Mouse (Mus musculus) inflammation-experienced regulatory T-cells, adult 6 months (primary cell): Measurements from ENCODE around the gene Ifi202b. TPM values are rescaled to one million over a fixed set of nuclear protein-coding genes. Genes with fewer than 3 reads are reported as not detected.

ENCODE experiments used
- polyA plus RNA-seq, 3 experiments: library from polyadenylated mRNA; unstranded; fragments of 100-300 nt; shearing (Covaris generic); gene quantifications; one replicate each; pipeline ENCODE4 v1.2.1; 2017

Ifi202b gene
- polyA plus RNA-seq, 3 experiments from 2014 or later, result not detected

Other genes starting within 250 kb of the Ifi202b start
- gene Ifi207, start 241.0 kb downstream of the Ifi202b start, polyA plus RNA-seq, result under 1 TPM in 2 of 3 experiments, not detected in 1; 0.16 to 0.50 TPM
- gene Ifi204, start 215.8 kb downstream of the Ifi202b start, polyA plus RNA-seq, result 1 to 10 TPM in 1 of 3 experiments, under 1 TPM in 2; 0.38 to 3.6 (median 0.42) TPM
- 1 to 10 TPM; 1.1 to 7.2 (median 2.0) TPM for gene Ifi211, start 69.7 kb downstream of the Ifi202b start, polyA plus RNA-seq
- 100 to 1,000 TPM; 399 to 475 (median 464) TPM for gene Mndal, start 40.3 kb downstream of the Ifi202b start, polyA plus RNA-seq
- gene Ifi203, start 40.1 kb downstream of the Ifi202b start, polyA plus RNA-seq, result 100 to 1,000 TPM; 241 to 353 (median 324) TPM
- under 1 TPM in 2 of 3 experiments, not detected in 1; 0.09 to 0.94 TPM for gene Ifi205, start 49.1 kb upstream of the Ifi202b start, polyA plus RNA-seq
- not detected for gene Olfr433, start 58.0 kb upstream of the Ifi202b start, polyA plus RNA-seq
- not detected for gene Olfr432, start 66.5 kb upstream of the Ifi202b start, polyA plus RNA-seq
- gene Olfr430, start 83.9 kb upstream of the Ifi202b start, polyA plus RNA-seq, result not detected
- not detected for gene Olfr429, start 101.6 kb upstream of the Ifi202b start, polyA plus RNA-seq
- not detected for gene Olfr427, start 114.1 kb upstream of the Ifi202b start, polyA plus RNA-seq
- not detected for gene Olfr231, start 138.4 kb upstream of the Ifi202b start, polyA plus RNA-seq
- not detected for gene Olfr424, start 148.8 kb upstream of the Ifi202b start, polyA plus RNA-seq
- gene Olfr420, start 172.9 kb upstream of the Ifi202b start, polyA plus RNA-seq, result not detected
- gene Spta1, start 190.0 kb upstream of the Ifi202b start, polyA plus RNA-seq, result under 1 TPM in 1 of 3 experiments, not detected in 2; 0.04 TPM